Mouse (Mus musculus): ENCODE results near the gene 4933428G20Rik. TPM values are rescaled to one million over a fixed set of nuclear protein-coding genes. Genes with fewer than 3 reads are reported as not detected.

The 4933428G20Rik gene
- total RNA-seq, 2 experiments from 2014 or later, result 0.22 TPM; not detected in 1

Other genes starting within 250 kb of the 4933428G20Rik start
- gene Npepps, start 219.7 kb downstream of the 4933428G20Rik start, total RNA-seq (2021), result 100 to 1,000 TPM; 144 to 159 TPM
- gene Mrpl45, start 184.6 kb downstream of the 4933428G20Rik start, total RNA-seq (2021), result 10 to 100 TPM; 22.8 to 23.7 TPM
- gene Gpr179, start 148.3 kb downstream of the 4933428G20Rik start, total RNA-seq (2021), result under 1 TPM; 0.34 to 0.42 TPM
- 10 to 100 TPM; 69.2 to 72.6 TPM for gene Socs7, start 137.8 kb downstream of the 4933428G20Rik start, total RNA-seq (2021)
- gene Arhgap23, start 84.8 kb downstream of the 4933428G20Rik start, total RNA-seq (2021), result 10 to 100 TPM; 73.3 to 77.4 TPM
- gene Srcin1, start 75.8 kb upstream of the 4933428G20Rik start, total RNA-seq (2021), result 100 to 1,000 TPM; 271 to 286 TPM
- 1 to 10 TPM; 7.4 to 9.8 TPM for gene Epop, start 129.4 kb upstream of the 4933428G20Rik start, total RNA-seq (2021)
- gene Mllt6, start 163.1 kb upstream of the 4933428G20Rik start, total RNA-seq (2021), result 10 to 100 TPM; 50.5 to 55.5 TPM
- gene Cisd3, start 185.5 kb upstream of the 4933428G20Rik start, total RNA-seq (2021), result 10 to 100 TPM; 34.3 to 40.1 TPM
- gene Pcgf2, start 200.2 kb upstream of the 4933428G20Rik start, total RNA-seq (2021), result 10 to 100 TPM; 51.0 to 52.0 TPM
- gene Psmb3, start 203.1 kb upstream of the 4933428G20Rik start, total RNA-seq (2021), result 100 to 1,000 TPM; 146 to 170 TPM
- 100 to 1,000 TPM; 121 to 138 TPM for gene Pip4k2b, start 244.4 kb upstream of the 4933428G20Rik start, total RNA-seq (2021)

Measured in layer of hippocampus, postnatal 10 days (tissue).